Mouse (Mus musculus) thymus, postnatal 4 days (tissue): ENCODE measurements around the gene Trabd.
A peak's percentile ranks its signal among the peaks of the same experiment; 100 is the strongest.

Experiments used
- DNase-seq: peaks from one replicate; pipeline ENCODE4 v3.0.0; 2021

Gene Trabd

DNA sequence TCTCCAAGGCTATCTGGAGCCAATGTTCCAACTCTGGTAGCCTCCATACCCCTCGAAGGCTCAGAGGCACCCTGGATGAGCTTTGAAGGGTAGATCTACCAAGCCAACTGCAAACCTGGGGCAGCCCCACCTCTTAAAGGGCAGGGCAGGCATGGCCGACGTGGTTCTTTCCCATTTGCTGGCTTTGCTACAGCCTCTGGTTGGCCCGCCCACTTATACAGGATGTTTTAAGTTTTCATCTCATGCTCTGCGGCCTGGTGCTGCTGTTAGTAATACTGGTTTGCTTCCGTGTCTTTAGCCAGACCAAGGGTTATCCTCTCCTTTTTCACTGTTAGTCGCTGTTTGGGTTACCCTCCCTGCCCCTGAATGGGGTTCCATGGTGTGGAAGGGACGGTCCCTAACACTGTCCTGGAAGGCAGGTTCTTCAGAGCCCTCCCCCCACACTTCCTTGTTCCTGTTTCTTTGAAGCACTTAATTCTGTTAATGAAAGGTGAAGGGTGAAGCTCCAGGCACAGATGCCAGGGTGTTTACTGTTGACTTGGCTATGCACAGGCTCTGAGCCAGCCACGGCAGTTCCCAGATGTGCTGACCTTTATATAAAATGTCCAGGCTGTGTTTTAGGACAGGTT lies 3.4 kb downstream of the Trabd start:
- DNase-seq: peak; percentile 74

DNA sequence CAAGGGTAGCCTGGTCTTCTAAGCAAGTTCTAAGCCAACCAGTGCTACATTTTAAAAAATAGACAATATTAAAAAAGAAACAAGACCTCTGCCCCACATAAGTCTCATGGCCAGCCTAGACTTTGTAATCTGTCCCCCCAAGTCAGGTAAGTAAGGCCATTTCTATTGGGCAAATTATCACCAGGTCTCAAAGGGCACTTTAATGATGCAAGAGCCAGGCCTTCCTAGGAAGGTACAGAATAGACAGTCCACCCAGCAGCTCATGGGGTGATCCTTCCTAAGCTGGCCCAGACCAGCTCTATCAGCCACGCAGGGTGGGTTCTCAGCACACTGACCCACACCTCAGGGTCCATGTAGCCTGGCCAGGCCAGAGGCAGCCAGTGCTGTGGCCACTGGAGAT lies 9.0 kb downstream of the Trabd start:
- no peak for DNase-seq

DNA sequence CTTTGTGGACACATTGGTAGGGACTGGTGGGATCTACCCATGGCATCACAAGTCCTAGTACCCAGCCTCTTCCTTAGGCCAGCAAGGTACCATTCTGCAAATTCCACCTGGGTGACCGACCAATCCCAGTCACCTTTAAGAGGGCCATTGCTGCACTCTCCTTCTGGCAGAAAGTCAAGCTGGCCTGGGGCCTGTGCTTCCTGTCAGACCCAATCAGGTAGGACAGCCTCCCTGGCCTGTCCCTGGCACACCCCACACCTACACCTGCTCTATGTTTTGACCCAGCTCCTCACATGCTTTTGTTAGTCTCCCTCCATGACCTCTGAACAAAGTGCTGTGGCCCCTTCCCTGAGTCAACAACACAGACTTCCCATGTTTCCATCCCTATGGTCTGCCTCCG lies 9.9 kb downstream of the Trabd start:
- no peak for DNase-seq

DNA sequence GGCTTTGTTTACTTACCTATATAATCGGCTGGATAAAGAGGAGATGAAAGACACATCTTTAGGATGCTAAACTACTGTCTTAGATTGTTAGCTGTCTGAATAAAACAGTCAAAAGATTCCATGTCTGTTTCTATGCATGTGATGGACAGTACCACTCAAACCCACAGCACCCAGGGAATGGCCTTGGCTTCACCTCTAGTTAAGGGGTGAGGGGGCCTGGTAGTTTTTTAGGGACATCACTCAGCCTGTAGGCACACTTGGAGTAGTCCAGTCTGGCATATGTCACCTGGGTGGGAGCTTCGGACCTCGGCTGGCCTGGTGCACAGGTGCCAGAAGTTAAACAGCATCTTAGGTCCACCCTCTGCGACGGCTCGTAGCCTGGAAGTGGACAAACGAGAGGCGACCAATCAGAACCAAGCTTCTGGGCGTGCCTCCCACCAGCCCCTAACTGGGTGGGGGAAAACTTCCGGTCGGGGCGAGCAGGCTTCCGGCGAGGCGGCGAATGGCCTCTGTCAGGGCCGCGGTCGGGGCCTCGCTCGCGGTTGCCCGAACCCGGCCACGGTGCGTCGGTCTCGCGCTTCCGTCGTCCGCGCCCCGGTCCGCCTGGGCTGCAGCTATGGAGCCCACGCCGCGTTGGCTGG lies 13.8 kb downstream of the Trabd start, which contains the start of gene Selenoo:
Selenoo (plus strand) TSS at position 478 of the 641 bp plus-strand sequence.
- peak; percentile 84 for DNase-seq

DNA sequence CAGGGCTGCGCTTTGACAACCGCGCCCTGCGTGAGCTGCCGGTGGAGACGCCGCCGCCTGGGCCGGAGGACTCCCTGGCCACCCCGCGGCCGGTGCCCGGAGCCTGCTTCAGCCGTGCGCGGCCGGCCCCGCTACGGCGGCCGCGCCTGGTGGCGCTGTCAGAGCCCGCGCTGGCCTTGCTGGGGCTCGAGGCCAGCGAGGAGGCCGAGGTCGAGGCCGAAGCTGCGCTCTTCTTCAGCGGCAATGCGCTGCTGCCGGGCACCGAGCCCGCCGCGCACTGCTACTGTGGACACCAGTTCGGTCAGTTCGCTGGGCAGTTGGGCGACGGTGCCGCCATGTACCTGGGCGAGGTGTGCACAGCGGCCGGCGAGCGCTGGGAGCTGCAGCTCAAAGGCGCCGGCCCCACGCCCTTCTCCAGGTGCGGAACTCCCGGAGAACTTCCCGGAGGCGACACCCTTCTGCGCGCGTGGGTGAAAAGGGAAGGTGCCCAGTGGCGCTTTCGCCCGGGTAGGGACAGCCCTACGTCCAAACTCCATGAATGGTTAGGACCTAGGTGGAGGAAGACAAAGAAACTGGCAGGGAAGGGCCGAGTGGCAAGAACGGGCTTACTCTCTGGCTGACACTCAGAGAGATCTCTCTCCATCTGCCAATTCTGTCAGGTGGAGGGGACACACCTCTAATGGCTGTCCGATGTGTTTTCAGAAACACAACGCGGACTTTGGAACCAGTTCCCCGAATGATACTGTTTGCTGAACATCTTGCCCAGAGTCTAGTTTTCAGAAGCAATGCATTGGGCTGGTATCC lies 14.5 kb downstream of the Trabd start:
- DNase-seq: peak; percentile 55

DNA sequence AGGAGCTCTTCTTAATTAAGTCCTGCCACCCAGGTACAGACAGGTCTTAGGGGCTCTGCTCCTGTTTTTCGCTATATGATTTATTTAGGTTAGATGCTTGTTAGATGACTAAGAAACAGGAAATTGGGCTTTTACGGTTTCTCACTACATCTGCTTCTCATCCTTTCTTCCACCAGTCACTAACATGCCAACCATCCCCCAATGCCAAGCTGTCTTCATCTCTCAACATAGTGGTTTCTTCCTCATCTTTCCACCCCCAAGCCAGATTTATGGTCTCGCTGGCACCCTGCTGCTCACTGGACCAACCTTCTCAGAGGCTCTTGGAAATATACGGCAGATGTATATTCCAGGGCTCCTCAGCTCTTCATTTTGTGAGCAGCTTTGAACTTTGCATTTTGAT lies 15.7 kb downstream of the Trabd start:
- no peak for DNase-seq

DNA sequence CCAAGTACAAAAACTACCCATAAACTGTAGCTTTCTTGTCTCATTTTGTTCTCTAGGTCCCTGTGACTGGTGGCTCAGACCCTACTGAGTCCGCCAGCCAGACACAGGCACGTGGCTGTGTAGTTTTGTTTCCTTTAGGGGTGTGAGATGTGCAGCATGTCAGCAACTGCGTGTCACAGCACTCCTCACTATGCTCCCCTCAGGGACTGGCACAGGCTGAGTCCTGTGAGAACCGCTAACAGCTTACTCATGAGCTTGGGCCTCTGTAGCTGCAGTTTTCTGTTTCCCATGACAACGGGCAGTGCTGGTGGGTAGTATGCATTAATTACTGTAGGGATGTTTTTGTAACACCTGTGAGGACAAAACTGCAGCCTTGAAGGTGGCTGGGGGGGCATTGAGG lies 17.3 kb downstream of the Trabd start:
- no peak for DNase-seq

DNA sequence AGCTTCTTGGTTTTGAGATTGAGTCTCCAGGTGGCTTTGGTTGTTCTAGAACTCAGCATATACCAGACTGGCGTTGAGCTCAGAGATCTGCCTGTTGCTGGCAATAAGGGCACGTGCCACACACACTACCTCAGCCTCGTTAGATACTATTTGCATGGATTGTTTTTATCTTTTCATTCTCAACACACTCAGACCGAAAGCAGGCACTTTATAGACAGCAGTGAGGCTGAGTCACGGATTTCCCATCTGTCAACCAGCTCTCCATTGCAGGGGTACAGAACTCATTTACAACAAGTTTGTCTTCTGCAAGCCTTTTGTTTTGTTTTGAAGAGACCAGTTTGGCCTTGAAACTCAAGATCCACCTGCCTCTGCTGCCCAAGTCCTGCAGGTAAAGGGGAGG lies 22.5 kb downstream of the Trabd start:
- no peak for DNase-seq

DNA sequence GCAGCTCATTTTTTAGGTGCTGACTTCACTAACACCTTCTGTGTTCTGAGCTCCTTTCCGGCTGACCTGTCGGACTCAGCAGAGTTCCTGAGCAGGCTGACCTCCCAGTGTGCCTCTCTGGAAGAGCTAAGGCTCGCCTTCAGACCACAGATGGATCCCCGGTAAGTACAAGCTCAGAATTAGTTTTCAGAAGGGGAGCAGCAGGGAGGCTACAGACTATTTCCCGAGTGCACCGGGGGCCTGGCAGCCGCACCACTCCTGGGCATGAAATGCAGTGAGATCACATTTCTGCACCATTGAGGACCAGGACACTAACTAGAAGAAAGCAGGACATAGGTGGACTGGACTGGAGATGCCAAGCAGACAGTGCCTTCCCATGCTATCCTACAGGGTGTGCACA lies 23.7 kb downstream of the Trabd start:
- DNase-seq: no peak

DNA sequence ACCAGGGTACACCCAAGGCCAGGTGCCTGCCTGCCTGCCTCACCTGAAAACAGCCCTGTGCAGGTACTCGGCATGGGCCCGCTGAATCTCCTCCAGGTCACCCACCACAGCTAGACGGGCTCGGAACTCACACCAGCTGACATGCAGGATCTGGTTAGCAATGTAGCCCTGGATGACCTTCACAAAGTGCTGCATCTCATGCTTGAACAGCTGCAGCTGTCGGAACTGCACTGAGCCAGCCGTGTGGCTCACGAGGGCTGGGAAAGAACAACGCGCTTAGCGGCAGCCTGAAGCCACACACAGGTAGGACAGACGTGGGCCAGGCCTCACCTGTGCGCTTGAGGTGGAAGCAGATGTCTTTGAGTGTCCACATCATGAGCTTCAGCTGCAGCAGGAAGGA lies 25.9 kb downstream of the Trabd start:
- no peak for DNase-seq

DNA sequence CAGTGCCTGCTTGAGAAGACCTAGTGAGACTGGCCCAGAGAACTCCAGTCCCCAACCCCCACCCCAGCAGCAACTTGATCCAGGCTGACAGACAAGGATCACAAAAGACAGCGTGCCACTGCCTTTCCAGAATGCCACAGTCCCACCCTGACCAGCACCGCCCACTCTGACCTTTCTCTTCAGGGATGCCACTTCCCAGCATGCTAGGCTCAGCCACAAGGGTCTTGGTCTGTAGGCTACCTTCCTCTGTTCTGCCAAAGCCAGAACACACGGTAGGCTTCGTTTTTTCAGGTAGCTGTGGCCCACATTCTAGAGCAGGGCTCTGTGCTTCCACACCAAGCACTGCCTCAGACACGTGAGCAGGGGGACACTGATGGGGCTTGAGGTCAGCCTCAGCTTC lies 27.7 kb downstream of the Trabd start:
- no peak for DNase-seq

DNA sequence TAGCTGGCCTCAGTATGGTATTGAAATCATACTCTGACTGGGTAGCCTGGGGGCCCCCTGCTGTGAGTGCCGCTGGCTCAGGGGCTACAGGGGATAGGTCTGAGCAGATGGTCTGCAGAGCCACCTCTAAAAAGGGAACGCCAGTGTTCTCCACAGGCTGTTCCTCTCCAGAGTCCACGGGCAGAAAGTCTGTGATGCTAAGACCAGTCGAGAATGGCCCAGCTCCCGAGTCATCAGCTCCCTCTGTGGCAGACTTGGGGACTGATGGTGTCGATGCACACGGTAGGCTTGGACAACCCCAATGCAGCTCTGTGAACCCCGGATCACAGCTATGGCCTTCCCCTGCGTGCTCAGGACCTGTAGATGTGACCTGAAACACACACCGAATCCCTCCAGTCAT lies 29.0 kb downstream of the Trabd start:
- DNase-seq: no peak

DNA sequence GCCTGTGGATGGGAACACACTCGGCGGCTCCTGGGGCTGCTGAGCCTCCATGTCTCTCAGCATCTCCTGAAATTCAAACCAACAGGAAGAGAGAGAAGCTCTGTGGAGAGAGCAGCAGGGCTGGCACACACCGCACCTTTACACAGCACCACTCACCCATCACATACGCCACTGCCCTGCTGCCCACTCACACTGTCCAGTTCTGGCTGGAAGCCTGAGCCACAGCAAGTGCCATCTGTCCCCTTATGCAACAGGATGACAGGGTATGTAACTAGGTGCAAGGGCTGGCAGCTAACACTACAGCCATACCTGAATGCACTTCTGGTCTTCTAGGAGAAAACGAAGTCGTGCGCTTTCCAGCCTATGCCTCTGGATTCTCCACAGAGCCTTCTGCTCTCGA lies 29.5 kb downstream of the Trabd start:
- DNase-seq: no peak

DNA sequence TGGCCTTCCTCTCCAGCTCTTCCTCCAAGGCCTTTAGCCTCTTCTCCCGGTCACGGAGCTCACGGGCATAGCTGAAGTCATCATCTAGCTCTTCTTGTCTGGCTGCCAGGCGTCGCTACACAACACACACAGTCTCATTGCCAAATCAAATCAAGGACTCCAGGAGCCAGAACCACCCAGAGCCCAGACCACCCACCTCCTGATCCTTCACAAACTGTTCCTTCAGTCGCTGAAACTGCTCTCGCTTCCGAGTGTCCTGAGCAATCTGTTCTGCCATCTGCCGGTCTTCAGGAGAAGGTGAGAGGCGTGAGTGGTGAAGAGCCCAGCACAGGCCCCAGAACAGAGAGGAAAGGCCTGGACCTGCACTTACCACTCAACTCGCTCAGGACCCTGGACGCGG lies 31.1 kb downstream of the Trabd start:
- DNase-seq: no peak

DNA sequence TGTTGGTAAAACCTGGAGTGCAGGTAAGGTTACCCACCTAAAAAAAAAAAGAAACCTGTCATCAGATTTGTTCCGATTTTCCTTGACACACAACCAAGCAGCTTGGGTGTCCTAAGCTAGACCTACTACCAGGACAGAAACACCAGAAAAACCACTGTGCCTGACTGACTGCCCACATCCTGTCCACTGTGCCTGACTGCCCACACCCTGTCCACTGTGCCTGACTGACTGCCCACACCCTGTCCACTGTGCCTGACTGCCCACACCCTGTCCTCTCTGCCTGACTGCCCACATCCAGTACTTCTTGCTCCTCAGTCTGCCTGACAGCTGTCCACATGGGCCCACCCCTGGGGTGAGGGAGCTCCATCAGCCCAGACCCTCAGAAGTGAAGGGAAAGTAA lies 32.1 kb downstream of the Trabd start:
- DNase-seq: no peak

DNA sequence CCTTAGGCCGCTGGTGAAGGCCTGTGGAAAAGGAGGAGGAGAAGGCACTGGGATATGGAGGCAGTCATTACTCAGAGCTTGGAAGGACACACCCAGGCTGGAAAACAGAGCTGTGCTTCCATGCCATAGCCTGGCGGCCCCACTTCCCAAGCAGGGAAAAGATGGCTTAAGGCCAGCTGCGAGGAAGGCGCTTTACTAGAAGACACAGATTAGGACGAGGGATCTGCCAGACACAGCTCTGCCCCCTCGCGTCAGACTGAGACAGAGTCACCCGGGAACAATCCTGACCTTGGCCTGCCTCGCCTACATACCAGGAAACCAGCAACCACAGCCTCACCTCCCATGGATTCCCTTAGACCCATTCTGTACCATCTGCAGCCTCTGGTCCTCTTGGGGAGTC lies 35.2 kb downstream of the Trabd start:
- DNase-seq: no peak

DNA sequence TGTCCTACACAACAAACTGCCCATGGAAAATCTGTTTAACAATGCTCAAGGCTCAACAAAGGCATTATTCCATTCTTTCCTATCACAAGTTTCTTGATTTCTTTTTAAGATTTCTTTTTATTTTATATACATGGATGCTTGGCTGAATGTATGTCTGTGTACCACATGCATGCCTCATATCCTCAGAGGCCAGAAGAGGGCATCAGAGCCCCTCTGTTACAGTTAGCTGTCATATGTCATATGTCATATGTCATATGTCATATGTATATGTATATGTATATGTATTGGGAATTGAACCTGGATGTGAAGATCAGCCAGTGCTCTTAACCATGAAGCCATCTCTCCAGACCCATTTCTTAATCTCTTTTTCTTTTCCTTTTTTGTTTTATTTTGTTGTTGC lies 43.1 kb downstream of the Trabd start:
- DNase-seq: peak; percentile 40

DNA sequence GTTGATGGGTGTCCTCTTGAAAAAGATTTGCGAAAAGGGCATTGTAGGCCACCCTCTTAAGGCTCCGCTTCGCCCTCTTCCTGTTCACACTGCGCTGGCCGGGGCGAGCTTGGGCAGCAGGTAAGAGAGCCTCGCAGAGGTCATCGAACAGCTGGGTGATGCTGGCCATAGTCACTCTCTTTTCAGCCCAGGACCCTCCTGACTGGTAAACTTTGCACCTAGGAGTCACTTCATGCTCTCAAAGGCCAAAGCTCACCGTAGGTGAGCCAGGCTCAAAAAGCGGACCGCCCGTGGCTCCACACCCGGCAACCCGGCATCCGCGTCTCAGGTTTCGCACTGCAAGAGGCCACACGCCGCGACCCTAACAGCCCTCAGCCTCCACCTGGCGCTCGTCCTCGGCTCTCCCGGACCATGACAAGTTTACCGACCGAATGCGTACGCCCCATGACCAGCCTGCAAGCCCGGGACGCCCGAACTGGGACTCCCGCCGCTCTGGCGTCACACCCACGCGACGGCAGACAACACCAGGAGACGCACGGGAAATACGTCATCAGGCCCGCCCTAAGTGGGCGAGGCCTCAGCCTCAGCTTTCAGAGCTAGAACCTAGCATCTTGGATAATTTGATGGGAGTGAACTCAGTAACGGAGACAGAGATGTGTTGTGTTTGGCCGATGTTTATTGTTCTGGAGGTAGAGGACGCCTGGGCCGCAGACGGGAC lies 47.9 kb downstream of the Trabd start, which contains the start of gene Tubgcp6:
Tubgcp6 (minus strand) TSS at position 464 of the 718 bp plus-strand sequence.
- peak; percentile 96 for DNase-seq

DNA sequence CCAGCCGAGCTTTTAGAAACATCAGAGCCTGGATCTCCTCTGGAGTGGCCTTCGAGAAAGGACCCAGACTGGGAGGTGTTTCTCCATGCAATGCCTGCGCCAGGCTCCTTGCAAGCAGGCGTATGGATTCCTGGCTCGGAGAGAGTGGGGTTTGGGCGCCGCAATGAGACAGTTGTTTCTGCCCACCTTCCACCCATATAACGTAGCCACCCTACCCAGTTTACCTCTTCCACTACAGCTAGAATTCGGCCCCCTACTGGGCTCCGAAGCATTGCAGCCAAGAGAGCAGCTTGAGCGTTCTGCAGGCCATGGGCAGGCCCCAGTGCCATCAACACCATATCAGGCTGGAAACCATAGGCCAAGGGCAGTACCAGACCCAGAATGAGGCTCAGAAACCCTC lies 48.7 kb downstream of the Trabd start:
- peak; percentile 83 for DNase-seq

DNA sequence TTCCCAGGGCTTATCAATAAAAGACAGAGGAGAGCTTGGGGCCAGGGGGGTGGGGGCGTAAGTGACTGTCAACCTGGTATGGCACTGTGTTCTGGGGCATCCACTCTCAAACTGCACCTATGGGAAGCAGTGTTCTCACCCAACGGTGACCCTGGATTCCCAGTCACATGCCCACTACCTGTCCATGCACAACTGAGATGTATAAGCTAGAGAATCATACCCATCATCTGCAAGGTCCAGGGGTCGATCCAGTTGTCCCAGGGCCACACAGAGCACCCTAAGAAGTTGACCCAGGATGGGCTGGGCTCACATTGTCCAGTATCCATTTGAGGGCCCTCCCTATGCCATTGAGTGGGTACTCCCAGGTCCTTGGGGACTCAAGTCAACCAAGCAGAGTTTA lies 49.4 kb downstream of the Trabd start:
- DNase-seq: no peak

DNA sequence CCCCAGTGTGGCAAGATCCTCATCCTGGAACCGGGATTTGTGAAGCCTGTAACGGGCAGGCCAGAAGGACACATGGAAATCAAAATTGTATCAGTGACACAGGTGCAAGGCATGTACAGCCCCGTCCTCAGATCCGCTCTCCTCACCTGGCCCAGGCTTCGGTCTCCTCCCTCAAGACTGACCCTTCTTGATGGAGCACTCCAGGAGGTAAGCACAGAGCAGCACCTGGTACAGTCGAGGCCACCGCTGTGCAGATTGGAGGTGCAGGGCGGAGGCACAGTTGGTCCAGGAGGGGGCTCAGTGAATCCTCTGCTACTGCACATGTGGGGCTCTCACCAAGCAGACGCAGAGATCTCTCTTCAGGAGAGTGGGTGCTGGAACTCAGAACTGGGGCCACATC lies 50.4 kb downstream of the Trabd start:
- DNase-seq: no peak

DNA sequence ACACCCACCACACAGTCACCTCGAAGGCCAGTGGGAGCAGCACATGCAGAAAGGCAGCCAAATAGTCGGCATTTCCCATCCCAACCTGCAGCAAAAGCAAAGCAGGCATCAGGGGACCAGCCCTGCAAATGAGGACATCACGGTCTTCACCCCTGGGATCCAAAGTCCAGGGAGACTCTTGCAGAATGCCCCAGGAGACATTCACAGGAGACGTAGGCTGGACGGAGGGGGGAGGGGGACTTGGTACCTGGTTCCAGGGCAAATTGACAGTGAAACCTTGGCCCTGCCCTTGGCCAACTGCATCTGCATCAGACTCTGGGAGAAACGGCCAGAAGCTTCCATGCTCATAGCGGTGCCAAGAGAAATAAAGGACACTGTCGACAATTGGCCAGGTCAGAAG lies 51.7 kb downstream of the Trabd start:
- no peak for DNase-seq

DNA sequence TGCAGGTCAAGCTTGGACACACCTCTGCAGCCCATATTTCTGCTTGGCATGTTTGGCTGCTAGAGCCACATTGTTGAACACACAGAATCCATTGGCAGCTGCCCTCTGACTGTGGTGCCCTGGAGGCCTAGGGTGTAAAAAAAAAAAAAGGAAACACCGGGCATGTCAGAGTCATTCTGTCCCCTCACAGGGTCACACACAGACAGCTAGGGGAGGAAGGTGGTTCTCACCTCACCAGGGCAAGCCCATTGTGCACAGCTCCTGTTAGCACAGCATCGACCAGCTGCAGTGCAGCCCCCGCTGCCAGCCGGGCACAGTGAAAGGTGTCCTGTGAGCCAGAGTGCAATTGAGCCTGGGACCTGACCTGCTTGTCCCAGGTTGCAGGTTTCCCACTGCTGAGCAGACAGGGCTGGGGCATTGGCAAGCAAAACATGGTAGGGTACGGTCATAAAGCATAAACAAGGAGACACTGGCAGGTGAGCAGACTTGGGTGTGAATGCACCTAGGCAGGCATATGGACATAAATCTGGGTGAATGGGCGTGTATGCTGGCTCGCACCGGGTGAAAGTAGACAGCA lies 52.5 kb downstream of the Trabd start:
- no peak for DNase-seq
